Comparison of ENCODE assay signal across 8 mouse cellular contexts in genomic region chr19:46304216-46304841, GRCm38 (mm10). TPM values are rescaled to one million over a fixed set of nuclear protein-coding genes. Genes with fewer than 3 reads are reported as not detected.
DNase-seq lines count a peak whose midpoint lies in the region; ATAC-seq and TF ChIP-seq lines count a peak whose summit lies in the region.

TSS of gene Nfkb2 (plus strand) at chr19:46304320.

- no peaks in the 10 kb centered on the region for H3K36me3 ChIP-seq in hindbrain, embryonic 14.5 days (replicated peaks; ENCODE audit: control insufficient read depth, insufficient read depth)
- H3K36me3 ChIP-seq in megakaryocyte, embryonic 14.5 days (replicated peaks; ENCODE audit: low read length): peaks cover 24% of the 10 kb centered on the region

- peak within 1 kb of the TSS; percentile 29; the same call in 1 of the 2 replicates for H3K9ac ChIP-seq in hindbrain, embryonic 14.5 days

- H3K4me3 ChIP-seq in hindbrain, embryonic 14.5 days (replicated peaks; ENCODE audit: low read length): peak within 1 kb of the TSS; percentile 36
- H3K4me3 ChIP-seq in left cerebral cortex, adult 2 months: peak within 1 kb of the TSS; percentile 65
- peak within 1 kb of the TSS; percentile 100 for H3K4me3 ChIP-seq in megakaryocyte, embryonic 14.5 days (replicated peaks)

- peak within 1 kb of the TSS; percentile 78 for H3K4me2 ChIP-seq in hindbrain, embryonic 14.5 days (replicated peaks)

- peaks cover 45% of the 10 kb centered on the region for H3K27me3 ChIP-seq in hindbrain, embryonic 14.5 days (ENCODE audit: control insufficient read depth, insufficient read depth, low read length)
- peaks cover 23% of the 10 kb centered on the region for H3K27me3 ChIP-seq in megakaryocyte, embryonic 14.5 days (replicated peaks)

- under 1% methylated on average over 39 of the region's 39 CpGs for WGBS in hindbrain, embryonic 14.5 days

- TF ChIP-seq CTCF in left cerebral cortex, adult 2 months (IDR thresholded peaks at IDR 0.05): peak; percentile 94

- no peaks in the 10 kb centered on the region for H3K9me3 ChIP-seq in hindbrain, embryonic 14.5 days (ENCODE audit: control insufficient read depth, low read length)
- no peaks in the 10 kb centered on the region for H3K9me3 ChIP-seq in megakaryocyte, embryonic 14.5 days

- peaks cover 10% of the 10 kb centered on the region; the same call in 1 of the 2 replicates for H3K4me1 ChIP-seq in hindbrain, embryonic 14.5 days (replicated peaks; ENCODE audit: control insufficient read depth, insufficient read depth, low read length)
- peaks cover 46% of the 10 kb centered on the region for H3K4me1 ChIP-seq in megakaryocyte, embryonic 14.5 days

- DNase-seq in T-cell, adult 2 months (ENCODE audit: low spot score): peak; percentile 96
- peak; percentile 89 to 90 for DNase-seq in cerebellum, postnatal 14 days
- peak; percentile 72 to 80 for DNase-seq in frontal cortex, postnatal 36 days (ENCODE audit: low spot score in 2 of 2)
- peak; percentile 87 for DNase-seq in hindbrain, embryonic 14.5 days (ENCODE audit: low spot score)
- DNase-seq in left cerebral cortex, adult 2 months (ENCODE audit: extremely low spot score in 1 of 2, low spot score in 2 of 2): peak; percentile 76 to 80
- DNase-seq in right cerebral cortex, postnatal 10 days (ENCODE audit: low spot score in 2 of 2): peak; percentile 89 to 90
- DNase-seq in urinary bladder, postnatal 36 days (ENCODE audit: low spot score in 2 of 2): peak; percentile 92 to 96

- no peak within 1 kb of the TSS for H3K27ac ChIP-seq in hindbrain, embryonic 14.5 days
- H3K27ac ChIP-seq in left cerebral cortex, adult 2 months: peak within 1 kb of the TSS; percentile 9; the same call in 1 of the 2 replicates

- intact Hi-C loops in left cerebral cortex, adult 2 months (cut with DNase I): loop anchor here (1.0 to 5.0 kb wide), 3 partner anchors 26 to 148 kb away; no protein-coding TSS in a partner anchor

- ATAC-seq in hindbrain, embryonic 14.5 days (ENCODE audit: low FRiP score): peak; percentile 78

RNA-seq across cellular contexts. Expression of gene Nfkb2, which starts in this region (rescaled TPM):
- polyA plus RNA-seq in hindbrain, embryonic 14.5 days (2014; fragmentation: Nextera tagmentation; extraction: Ambion mirVana): 1.9 and 2.8 TPM in 2 replicates
- 1 to 10 TPM; 2.9 to 3.3 TPM for total RNA-seq in left cerebral cortex, adult 2 months (2021)
- polyA plus RNA-seq in megakaryocyte, embryonic 14.5 days (2012; ENCODE audit: insufficient read depth, low replicate concordance): 32.0 and 46.7 TPM in 2 replicates

Comparison
In these comparisons a context has a peak if more than half of its experiments do, and no peak if none do; other contexts are left out.
1. H3K4me3 ChIP-seq: peak in every context shown above with its lines; median percentile 100 in megakaryocyte, embryonic 14.5 days; 65 in left cerebral cortex, adult 2 months; 36 in hindbrain, embryonic 14.5 days.